Mouse (Mus musculus) liver, embryonic 14.5 days (tissue): ENCODE measurements around the gene Nucb1.

Experiments used
- CTCF ChIP-seq: IDR thresholded peaks from 2 replicates; pipeline ENCODE4 v1.5.1; 2016; ENCODE audit warnings: antibody characterized with exemption, low read depth, control low read depth
- EP300 ChIP-seq: IDR thresholded peaks from 2 replicates; pipeline ENCODE4 v1.6.1; 2016; ENCODE audit warnings: antibody characterized with exemption, low read depth

DNA sequence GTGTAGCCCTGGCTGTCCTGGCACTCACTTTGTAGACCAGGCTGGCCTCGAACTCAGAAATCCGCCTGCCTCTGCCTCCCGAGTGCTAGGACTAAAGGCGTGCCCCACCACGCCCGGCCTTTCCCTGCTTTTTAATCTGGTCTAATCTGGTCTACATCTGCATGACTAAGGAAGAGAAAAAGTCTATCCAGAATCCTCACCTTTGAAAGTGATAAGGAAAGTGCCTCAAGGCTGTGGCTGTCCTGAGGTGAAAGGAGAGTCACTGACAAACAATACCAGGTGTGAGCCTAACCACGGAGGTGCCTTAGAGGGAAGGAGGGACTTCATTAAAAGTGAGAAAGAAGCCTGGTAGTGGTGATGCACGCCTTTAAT, 41.3 kb upstream of the Nucb1 start:
- TF ChIP-seq CTCF = no peak
- no peak for TF ChIP-seq EP300
